ENCODE assay signal across 26 mouse cellular contexts in the genomic region with DNA sequence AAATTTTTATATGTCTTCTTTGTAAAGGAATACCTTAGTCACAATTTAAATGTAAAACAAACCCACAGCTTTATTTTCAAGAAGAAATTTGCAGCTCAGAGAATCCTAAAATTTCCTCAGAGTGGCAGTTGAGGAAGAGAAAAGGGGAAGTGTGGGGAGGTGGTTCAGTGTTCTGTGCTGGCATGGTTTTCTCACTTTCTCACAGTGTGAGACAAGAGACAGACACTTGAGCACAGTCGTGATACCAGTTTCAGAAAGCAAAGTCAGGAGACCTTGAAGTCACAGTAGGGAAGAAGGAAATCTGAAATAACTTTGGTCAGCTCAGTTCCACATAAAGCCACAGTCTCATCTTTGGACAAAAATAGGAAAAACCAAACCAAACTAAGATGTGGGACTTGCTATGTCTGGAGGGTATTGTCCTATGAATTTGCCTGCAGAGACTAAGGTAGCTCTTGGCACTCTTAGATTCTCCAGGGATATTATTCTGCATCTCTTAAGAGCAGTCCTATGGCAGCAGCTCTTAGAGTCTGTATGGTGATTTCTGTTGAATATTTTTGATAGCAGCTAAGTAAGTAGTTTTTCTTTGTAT. TPM values are rescaled to one million over a fixed set of nuclear protein-coding genes. Genes with fewer than 3 reads are reported as not detected.
DNase-seq lines count a peak whose midpoint lies in the region; ATAC-seq and TF ChIP-seq lines count a peak whose summit lies in the region.
"Had no signal": no experiment of that assay in that cellular context is flagged by ENCODE, and none has a peak within 500 bp of the region (broad histone marks: within the 10 kb centered on the region; RNA-seq: fewer than 3 reads in every experiment).

A gene (plus strand): TSS at position 539 of the 589 bp plus-strand sequence.

- TF ChIP-seq CTCF in CH12.LX (conservative IDR thresholded peaks at IDR 0.05 in 1 of 2, IDR thresholded peaks at IDR 0.05 in 1 of 2; ENCODE audit: low read depth in 2 of 2, low read length in 2 of 2): no peak

- H3K36me3 ChIP-seq in CH12.LX (replicated peaks in 1 of 2; ENCODE audit: control insufficient read depth in 1 of 2, insufficient read depth in 1 of 2, low read length in 1 of 2): no peaks in the 10 kb centered on the region
- no peaks in the 10 kb centered on the region for H3K36me3 ChIP-seq in hindbrain, embryonic 12.5 days
- H3K36me3 ChIP-seq: forebrain, embryonic 12.5 days; heart, embryonic 15.5 days; hindbrain, embryonic 13.5 days; liver, embryonic 13.5 days; midbrain, embryonic 12.5 days had no signal

- ATAC-seq in common myeloid progenitor, adult 5-6 weeks (replicated peaks; ENCODE audit: low read depth, poor library complexity, severe bottlenecking): peak; percentile 79
- no peak for ATAC-seq in hindbrain, embryonic 12.5 days (ENCODE audit: low FRiP score)
- ATAC-seq in cerebellum, adult (ENCODE audit: insufficient number of reproducible peaks, low FRiP score, low TSS enrichment): no peak
- ATAC-seq: activated CD4-positive, CD25-positive, alpha-beta regulatory T cell, adult 4 months; Patski had no signal

- H3K4me2 ChIP-seq in CH12.LX (ENCODE audit: insufficient read depth, low read depth, poor library complexity, severe bottlenecking): no peak within 1 kb of the TSS
- H3K4me2 ChIP-seq in hindbrain, embryonic 12.5 days (replicated peaks): no peak within 1 kb of the TSS
- H3K4me2 ChIP-seq: forebrain, embryonic 12.5 days; heart, embryonic 15.5 days; hindbrain, embryonic 13.5 days; liver, embryonic 13.5 days; midbrain, embryonic 12.5 days had no signal

- in situ Hi-C loops in CH12.LX (cut with MboI; ENCODE audit: low pct_ligation_motif_present, low pct_unique_long_range_greater_than_20kb, low sequenced_read_pairs): no loop called here

- no peak within 1 kb of the TSS for H3K9ac ChIP-seq in CH12.LX (ENCODE audit: insufficient read depth, low read depth)
- no peak within 1 kb of the TSS for H3K9ac ChIP-seq in hindbrain, embryonic 12.5 days
- H3K9ac ChIP-seq: forebrain, embryonic 12.5 days; heart, embryonic 15.5 days; hindbrain, embryonic 13.5 days; liver, embryonic 13.5 days; midbrain, embryonic 12.5 days had no signal

- no peak within 1 kb of the TSS for H3K4me3 ChIP-seq in CH12.LX (replicated peaks in 1 of 3; ENCODE audit: low read depth in 2 of 3, low read length in 2 of 3, poor library complexity in 1 of 3)
- no peak within 1 kb of the TSS for H3K4me3 ChIP-seq in hindbrain, embryonic 12.5 days
- H3K4me3 ChIP-seq: forebrain, embryonic 12.5 days; gastrocnemius, adult 2 months; heart, embryonic 15.5 days; hindbrain, embryonic 13.5 days; layer of hippocampus, adult 2 months; liver, embryonic 13.5 days; midbrain, embryonic 12.5 days had no signal

- TF ChIP-seq RAD21 in CH12.LX (IDR thresholded peaks at IDR 0.05; ENCODE audit: low read depth, low read length): no peak

- WGBS in hindbrain, embryonic 12.5 days: 52% methylated on average over 1 of the region's 1 CpGs

- no peaks in the 10 kb centered on the region for H3K27me3 ChIP-seq in CH12.LX (replicated peaks)
- no peaks in the 10 kb centered on the region for H3K27me3 ChIP-seq in hindbrain, embryonic 12.5 days
- H3K27me3 ChIP-seq: forebrain, embryonic 12.5 days; heart, embryonic 15.5 days; hindbrain, embryonic 13.5 days; liver, embryonic 13.5 days; midbrain, embryonic 12.5 days; Patski had no signal

- dilution Hi-C loops in CH12.LX (cut with MboI; ENCODE audit: extremely low pct_ligation_motif_present, extremely low pct_unique_long_range_greater_than_20kb, low sequenced_read_pairs): no loop called here

- peaks cover 3% of the 10 kb centered on the region for H3K9me3 ChIP-seq in CH12.LX (replicated peaks; ENCODE audit: low read length)
- H3K9me3 ChIP-seq in hindbrain, embryonic 12.5 days (replicated peaks): no peaks in the 10 kb centered on the region
- H3K9me3 ChIP-seq: forebrain, embryonic 12.5 days; heart, embryonic 15.5 days; hindbrain, embryonic 13.5 days; liver, embryonic 13.5 days; midbrain, embryonic 12.5 days had no signal

- TF ChIP-seq EP300 in CH12.LX (IDR thresholded peaks at IDR 0.05; ENCODE audit: low read length): no peak

- no peak for TF ChIP-seq POLR2A in CH12.LX (IDR thresholded peaks at IDR 0.05; ENCODE audit: low read depth, low read length)

- H3K79me2 ChIP-seq in CH12.LX (replicated peaks; ENCODE audit: control insufficient read depth, extremely low read depth, insufficient read depth, poor library complexity, severe bottlenecking): no peaks in the 10 kb centered on the region

- intact Hi-C loops in left cerebral cortex, postnatal 4 days (cut with DNase I): no loop called here

- H3K27ac ChIP-seq in CH12.LX (ENCODE audit: insufficient read depth, low read depth): no peak within 1 kb of the TSS
- no peak within 1 kb of the TSS for H3K27ac ChIP-seq in hindbrain, embryonic 12.5 days
- H3K27ac ChIP-seq: forebrain, embryonic 12.5 days; gastrocnemius, adult 2 months; heart, embryonic 15.5 days; hindbrain, embryonic 13.5 days; layer of hippocampus, adult 2 months; liver, embryonic 13.5 days; midbrain, embryonic 12.5 days had no signal

- peak; percentile 1 to 4 for DNase-seq in frontal cortex, postnatal 36 days (ENCODE audit: low spot score in 2 of 2)
- no peak for DNase-seq in frontal cortex, postnatal 14 days (ENCODE audit: low spot score in 2 of 2)
- DNase-seq in left cerebral cortex, adult 11 months (ENCODE audit: low spot score): peak; percentile 22
- DNase-seq in left cerebral cortex, postnatal 4 days: no peak
- peak; percentile 1 for DNase-seq in CH12.LX (ENCODE audit: extremely low read depth)
- DNase-seq: adrenal gland, postnatal 14 days; cerebellum, postnatal 14 days; gastrocnemius, adult 2 months; heart, adult 11 months; liver, embryonic 13.5 days; thymus, adult 18-20 months had no signal

- no peaks in the 10 kb centered on the region for H3K4me1 ChIP-seq in CH12.LX (ENCODE audit: control insufficient read depth in 1 of 2, insufficient read depth in 2 of 2)
- no peaks in the 10 kb centered on the region for H3K4me1 ChIP-seq in hindbrain, embryonic 12.5 days
- H3K4me1 ChIP-seq: forebrain, embryonic 12.5 days; heart, embryonic 15.5 days; hindbrain, embryonic 13.5 days; liver, embryonic 13.5 days; midbrain, embryonic 12.5 days had no signal

TF ChIP-seq in CH12.LX, 34 proteins besides CTCF, POLR2A, EP300 and RAD21:
- TF ChIP-seq HCFC1 (IDR thresholded peaks at IDR 0.05; ENCODE audit: low read depth, low read length): no peak
- TF ChIP-seq CHD2 (IDR thresholded peaks at IDR 0.05; ENCODE audit: low read length): no peak
- TF ChIP-seq ZC3H11A (IDR thresholded peaks at IDR 0.05; ENCODE audit: low read depth, low read length): no peak

RNA-seq across cellular contexts. Expression of the gene that starts here (rescaled TPM):
- not detected for total RNA-seq in left cerebral cortex, postnatal 4 days (2021)
- total RNA-seq in CH12.LX (2012; rRNA removed) (not detected in 2 replicates), CH12.LX (2014; rRNA removed) (not detected in 2 replicates)
- polyA plus RNA-seq in CH12.LX (2012; ENCODE audit: insufficient read length, low read depth): not detected in 2 replicates
- total RNA-seq in common myeloid progenitor, adult 5-6 weeks (2017): not detected in 2 replicates
- not detected in 2 replicates for polyA plus RNA-seq in hindbrain, embryonic 12.5 days (2016; fragmentation: Nextera tagmentation; extraction: Ambion mirVana)
- total RNA-seq: adrenal gland, postnatal 14 days; gastrocnemius, adult 2 months; layer of hippocampus, adult 2 months had no signal
- polyA plus RNA-seq: activated CD4-positive, CD25-positive, alpha-beta regulatory T cell, adult 4 months; forebrain, embryonic 12.5 days; heart, embryonic 15.5 days; hindbrain, embryonic 13.5 days; intestine, embryonic 14.5 days; kidney, embryonic 16.5 days; limb, embryonic 11.5 days; liver, embryonic 13.5 days; lung, embryonic 16.5 days; midbrain, embryonic 12.5 days; neural tube, embryonic 14.5 days; Patski had no signal

Comparison
In these comparisons a context has a peak if more than half of its experiments do, and no peak if none do; other contexts are left out.
1. DNase-seq: peak in frontal cortex, postnatal 36 days (2 of 2) and left cerebral cortex, adult 11 months (single experiment); none in frontal cortex, postnatal 14 days (0 of 2) and left cerebral cortex, postnatal 4 days (single experiment).
2. Peak in DNase-seq in CH12.LX; RNA of the gene not detected or under 1 TPM.
3. Peak in ATAC-seq in common myeloid progenitor, adult 5-6 weeks; RNA of the gene not detected or under 1 TPM.